Mouse (Mus musculus) B cell, adult 2 months (primary cell): ENCODE measurements around the gene Lrig1.
"Not testable (repeated sequence)": the region's sequence is repeated elsewhere in the genome, so short reads cannot be mapped to it uniquely, and the experiment has no call there.

ENCODE experiments used
- DNase-seq, 2 experiments: peaks; one replicate each; pipeline ENCODE4 v3.0.0; 2022

Gene Lrig1

GRCm38 (mm10) chr6:94560896-94561295 lies 139.1 kb downstream of the Lrig1 start:
- no peak for DNase-seq

GRCm38 (mm10) chr6:94558603-94559002 lies 141.4 kb downstream of the Lrig1 start:
- not testable (repeated sequence) for DNase-seq
